Mouse (Mus musculus): ENCODE data around the gene Ap1m1. TPM values are rescaled to one million over a fixed set of nuclear protein-coding genes. Genes with fewer than 3 reads are reported as not detected.

Ap1m1 gene
- 117 and 118 TPM in 2 replicates for polyA plus RNA-seq (2014; fragmentation: Nextera tagmentation; extraction: Ambion mirVana)

DNA sequence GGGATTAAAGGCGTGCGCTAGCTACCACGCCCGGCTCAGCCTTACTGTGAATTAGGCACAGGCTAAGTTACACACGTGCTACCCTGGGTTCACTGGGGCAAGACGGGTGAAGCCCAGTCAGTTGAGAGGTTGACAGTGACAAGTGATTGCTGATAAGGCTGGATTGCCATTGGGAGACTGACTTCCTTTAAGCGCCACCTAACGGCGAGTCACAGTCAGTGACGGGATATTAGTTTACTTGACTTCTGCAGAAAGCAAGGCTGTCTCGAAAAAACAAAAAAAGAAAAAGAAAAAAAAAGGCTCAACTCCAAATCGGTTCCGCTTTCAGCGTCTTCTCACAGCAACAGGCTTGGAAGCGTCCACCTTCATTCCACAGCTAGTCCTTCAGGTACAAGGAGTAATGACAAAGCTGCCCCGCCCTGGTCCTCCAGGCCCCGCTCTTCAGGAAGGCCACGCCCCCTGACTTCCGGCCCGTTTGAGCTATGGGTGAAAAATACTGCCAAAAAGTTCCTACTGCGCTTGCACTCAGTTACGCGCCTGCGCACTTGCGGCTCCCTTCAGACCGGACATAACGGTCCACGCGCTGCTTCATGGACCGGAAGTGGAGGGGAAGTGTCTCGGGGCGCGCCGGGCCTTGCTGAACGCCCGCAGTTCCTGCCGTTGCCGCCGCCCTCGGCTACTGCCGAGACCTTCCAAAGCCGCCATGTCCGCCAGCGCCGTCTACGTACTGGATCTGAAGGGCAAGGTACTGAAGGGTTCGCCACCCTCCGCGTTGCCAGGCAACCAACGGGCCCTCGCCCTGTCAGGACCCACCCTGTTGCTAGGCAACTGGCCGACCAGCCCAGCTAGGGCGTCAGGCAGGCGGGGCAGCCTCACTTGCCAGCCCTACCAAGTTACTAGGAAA lies at the start of gene Ap1m1:
TSS of gene Ap1m1 (plus strand) at position 520 of the 904 bp plus-strand sequence.
- DNase-seq (ENCODE audit: low spot score) (peak; percentile 98), ATAC-seq (ENCODE audit: insufficient number of reproducible peaks, low FRiP score, low TSS enrichment, low read depth) (peak; percentile 98)
- peak within 1 kb of the TSS; percentile 85 for H3K27ac ChIP-seq (replicated peaks; ENCODE audit: low read depth, low read length)
- H3K9ac ChIP-seq (ENCODE audit: low read length) = peak within 1 kb of the TSS; percentile 65
- WGBS = under 1% methylated on average over 54 of the region's 54 CpGs
- H3K36me3 ChIP-seq (ENCODE audit: control insufficient read depth, insufficient read depth, low read length) = no peaks in the 10 kb centered on the region
- peaks cover 3% of the 10 kb centered on the region; the same call in 1 of the 2 replicates for H3K4me1 ChIP-seq (ENCODE audit: control insufficient read depth, insufficient read depth, low read length)
- H3K9me3 ChIP-seq (ENCODE audit: control insufficient read depth, low read length) = no peaks in the 10 kb centered on the region
- H3K4me3 ChIP-seq (ENCODE audit: low read depth, low read length) = peak within 1 kb of the TSS; percentile 64
- H3K27me3 ChIP-seq (ENCODE audit: control insufficient read depth, insufficient read depth, low read length) = no peaks in the 10 kb centered on the region
- peak within 1 kb of the TSS; percentile 64 for H3K4me2 ChIP-seq (ENCODE audit: low read depth, severe bottlenecking)

DNA sequence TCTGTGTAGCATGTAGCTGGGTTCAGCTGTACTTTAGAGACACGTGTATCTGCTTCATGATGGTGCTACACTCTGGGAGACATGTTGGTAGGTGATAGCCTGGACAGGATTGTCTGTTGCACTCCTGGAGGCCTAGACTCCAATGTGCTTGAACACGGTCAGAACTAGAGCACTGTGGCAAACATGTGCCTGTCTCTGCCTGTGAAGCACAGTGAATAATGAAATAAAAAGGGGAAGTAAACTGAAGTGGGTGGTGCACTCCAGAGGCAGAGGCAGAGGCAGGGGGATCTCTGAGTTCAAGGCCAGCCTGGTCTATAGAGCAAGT lies 49.6 kb upstream of the Ap1m1 start:
- no peak overlapping the region for H3K4me2 ChIP-seq (ENCODE audit: low read depth, severe bottlenecking)
- no peak overlapping the region for H3K4me3 ChIP-seq (ENCODE audit: low read depth, low read length)
- no peaks in the 10 kb centered on the region for H3K27me3 ChIP-seq (ENCODE audit: control insufficient read depth, insufficient read depth, low read length)
- 92% methylated on average over 2 of the region's 2 CpGs for WGBS
- H3K9me3 ChIP-seq (ENCODE audit: control insufficient read depth, low read length) = no peaks in the 10 kb centered on the region
- H3K27ac ChIP-seq (replicated peaks; ENCODE audit: low read depth, low read length) = no peak overlapping the region
- ATAC-seq (ENCODE audit: insufficient number of reproducible peaks, low FRiP score, low TSS enrichment, low read depth) (no peak), DNase-seq (ENCODE audit: low spot score) (no peak)
- H3K4me1 ChIP-seq (ENCODE audit: control insufficient read depth, insufficient read depth, low read length) = no peaks in the 10 kb centered on the region
- H3K9ac ChIP-seq (ENCODE audit: low read length) = no peak overlapping the region
- no peaks in the 10 kb centered on the region for H3K36me3 ChIP-seq (ENCODE audit: control insufficient read depth, insufficient read depth, low read length)

DNA sequence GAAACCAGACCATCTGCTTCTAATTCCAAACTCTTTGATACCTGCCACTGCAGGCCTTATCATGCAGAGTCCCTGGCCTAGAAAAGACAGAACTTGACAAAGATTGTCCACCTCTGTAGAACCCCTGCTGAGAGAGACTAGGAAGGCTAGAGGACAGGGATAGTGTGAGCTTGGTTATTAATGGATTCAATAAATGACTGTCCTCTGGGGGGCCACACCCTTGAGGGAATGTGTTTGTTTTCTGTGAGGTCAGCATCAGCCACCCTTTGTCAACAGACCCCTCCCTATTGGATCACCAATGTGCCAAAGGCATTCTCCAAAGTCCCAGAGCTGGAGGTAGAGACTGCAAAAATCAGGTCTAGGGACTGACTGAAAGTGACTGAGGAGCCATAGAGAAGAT lies 47.8 kb upstream of the Ap1m1 start:
- Histone ChIP-seq H3K4me1 (ENCODE audit: control insufficient read depth, insufficient read depth, low read length) (no peaks in the 10 kb centered on the region), H3K27me3 (ENCODE audit: control insufficient read depth, insufficient read depth, low read length) (no peaks in the 10 kb centered on the region), H3K4me3 (ENCODE audit: low read depth, low read length) (no peak overlapping the region), H3K9ac (ENCODE audit: low read length) (no peak overlapping the region), H3K36me3 (ENCODE audit: control insufficient read depth, insufficient read depth, low read length) (no peaks in the 10 kb centered on the region), H3K4me2 (ENCODE audit: low read depth, severe bottlenecking) (no peak overlapping the region), H3K9me3 (ENCODE audit: control insufficient read depth, low read length) (no peaks in the 10 kb centered on the region), H3K27ac (replicated peaks; ENCODE audit: low read depth, low read length) (no peak overlapping the region)
- DNase-seq (ENCODE audit: low spot score) (no peak), ATAC-seq (ENCODE audit: insufficient number of reproducible peaks, low FRiP score, low TSS enrichment, low read depth) (no peak)

DNA sequence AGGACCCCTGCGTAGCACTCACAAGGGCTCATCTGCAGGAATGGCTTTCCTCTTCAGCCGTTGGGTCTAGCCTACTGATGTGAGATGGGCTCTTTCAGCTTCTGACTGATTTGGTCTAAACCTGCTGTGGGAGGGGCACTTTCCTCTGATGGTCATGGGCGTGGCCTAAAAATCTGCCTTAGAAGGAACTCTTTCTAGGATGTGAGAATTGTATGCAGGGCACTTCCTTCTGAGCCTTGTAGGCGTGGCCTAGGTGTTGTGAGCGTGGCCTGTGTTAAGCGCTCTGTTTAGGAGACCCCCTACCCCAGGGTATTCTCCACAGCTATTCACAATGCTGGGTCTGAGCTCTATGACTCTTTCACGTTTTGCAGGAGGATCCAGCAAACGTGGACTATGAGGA lies 41.8 kb upstream of the Ap1m1 start:
- H3K4me1 ChIP-seq (ENCODE audit: control insufficient read depth, insufficient read depth, low read length) = no peaks in the 10 kb centered on the region
- no peaks in the 10 kb centered on the region for H3K27me3 ChIP-seq (ENCODE audit: control insufficient read depth, insufficient read depth, low read length)
- no peak overlapping the region for H3K9ac ChIP-seq (ENCODE audit: low read length)
- no peak for ATAC-seq (ENCODE audit: insufficient number of reproducible peaks, low FRiP score, low TSS enrichment, low read depth)
- H3K27ac ChIP-seq (replicated peaks; ENCODE audit: low read depth, low read length) = no peak overlapping the region
- no peak for DNase-seq (ENCODE audit: low spot score)
- no peaks in the 10 kb centered on the region for H3K36me3 ChIP-seq (ENCODE audit: control insufficient read depth, insufficient read depth, low read length)
- WGBS = 63% methylated on average over 8 of the region's 8 CpGs
- no peak overlapping the region for H3K4me3 ChIP-seq (ENCODE audit: low read depth, low read length)
- H3K9me3 ChIP-seq (ENCODE audit: control insufficient read depth, low read length) = no peaks in the 10 kb centered on the region; the same call in 1 of the 2 replicates
- no peak overlapping the region for H3K4me2 ChIP-seq (ENCODE audit: low read depth, severe bottlenecking)

DNA sequence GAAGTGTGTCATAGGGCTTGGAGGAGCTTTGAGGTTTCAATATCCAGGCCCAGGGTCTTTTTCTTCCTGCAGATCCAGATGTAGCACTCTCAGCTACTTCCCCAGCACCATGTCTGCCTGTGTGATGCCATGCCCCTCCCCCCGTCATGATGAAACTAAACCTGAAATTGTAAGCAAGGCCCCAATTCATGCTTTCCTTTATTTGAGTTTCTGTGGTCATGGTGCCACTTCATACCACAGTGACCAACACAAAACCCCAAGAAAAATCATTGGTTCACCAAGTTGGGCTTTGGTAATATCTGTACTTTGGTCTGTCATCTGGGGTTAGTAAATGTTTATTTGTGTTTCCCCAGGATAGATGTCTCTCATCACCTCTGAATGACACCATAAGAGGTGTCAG lies 31.2 kb upstream of the Ap1m1 start:
- H3K9me3 ChIP-seq (ENCODE audit: control insufficient read depth, low read length) = no peaks in the 10 kb centered on the region; the same call in 1 of the 2 replicates
- no peak for DNase-seq (ENCODE audit: low spot score)
- no peak for ATAC-seq (ENCODE audit: insufficient number of reproducible peaks, low FRiP score, low TSS enrichment, low read depth)
- no peaks in the 10 kb centered on the region for H3K4me1 ChIP-seq (ENCODE audit: control insufficient read depth, insufficient read depth, low read length)
- WGBS = 81% methylated on average over 1 of the region's 1 CpGs
- no peak overlapping the region for H3K27ac ChIP-seq (replicated peaks; ENCODE audit: low read depth, low read length)
- no peak overlapping the region for H3K4me3 ChIP-seq (ENCODE audit: low read depth, low read length)
- H3K36me3 ChIP-seq (ENCODE audit: control insufficient read depth, insufficient read depth, low read length) = no peaks in the 10 kb centered on the region
- no peak overlapping the region for H3K4me2 ChIP-seq (ENCODE audit: low read depth, severe bottlenecking)
- no peaks in the 10 kb centered on the region for H3K27me3 ChIP-seq (ENCODE audit: control insufficient read depth, insufficient read depth, low read length)
- H3K9ac ChIP-seq (ENCODE audit: low read length) = no peak overlapping the region

DNA sequence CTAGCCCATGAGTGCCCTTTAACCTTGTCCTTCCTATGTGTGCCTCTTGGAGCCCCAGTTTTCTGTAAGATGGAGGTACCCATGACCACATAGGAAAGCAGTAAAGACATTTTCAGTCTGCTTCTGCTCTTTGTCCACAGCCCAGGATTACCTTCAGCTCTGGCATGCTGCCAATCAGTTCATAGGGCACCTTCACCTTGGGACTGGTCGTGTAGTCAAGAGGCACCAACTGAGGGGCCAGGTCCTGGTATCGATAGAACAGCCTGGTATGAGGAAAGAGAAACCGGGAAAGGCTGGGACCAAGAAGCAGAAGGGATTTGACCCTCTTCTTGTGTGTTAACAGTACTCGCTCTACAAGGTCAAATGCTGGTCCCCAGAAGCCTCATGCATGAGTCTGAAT lies 29.6 kb upstream of the Ap1m1 start:
- no peak overlapping the region for H3K27ac ChIP-seq (replicated peaks; ENCODE audit: low read depth, low read length)
- ATAC-seq (ENCODE audit: insufficient number of reproducible peaks, low FRiP score, low TSS enrichment, low read depth) (no peak), DNase-seq (ENCODE audit: low spot score) (no peak)
- H3K4me3 ChIP-seq (ENCODE audit: low read depth, low read length) = no peak overlapping the region
- no peaks in the 10 kb centered on the region for H3K36me3 ChIP-seq (ENCODE audit: control insufficient read depth, insufficient read depth, low read length)
- H3K9ac ChIP-seq (ENCODE audit: low read length) = no peak overlapping the region
- no peaks in the 10 kb centered on the region for H3K27me3 ChIP-seq (ENCODE audit: control insufficient read depth, insufficient read depth, low read length)
- no peak overlapping the region for H3K4me2 ChIP-seq (ENCODE audit: low read depth, severe bottlenecking)
- 68% methylated on average over 4 of the region's 4 CpGs for WGBS
- no peaks in the 10 kb centered on the region for H3K9me3 ChIP-seq (ENCODE audit: control insufficient read depth, low read length)
- H3K4me1 ChIP-seq (ENCODE audit: control insufficient read depth, insufficient read depth, low read length) = no peaks in the 10 kb centered on the region

DNA sequence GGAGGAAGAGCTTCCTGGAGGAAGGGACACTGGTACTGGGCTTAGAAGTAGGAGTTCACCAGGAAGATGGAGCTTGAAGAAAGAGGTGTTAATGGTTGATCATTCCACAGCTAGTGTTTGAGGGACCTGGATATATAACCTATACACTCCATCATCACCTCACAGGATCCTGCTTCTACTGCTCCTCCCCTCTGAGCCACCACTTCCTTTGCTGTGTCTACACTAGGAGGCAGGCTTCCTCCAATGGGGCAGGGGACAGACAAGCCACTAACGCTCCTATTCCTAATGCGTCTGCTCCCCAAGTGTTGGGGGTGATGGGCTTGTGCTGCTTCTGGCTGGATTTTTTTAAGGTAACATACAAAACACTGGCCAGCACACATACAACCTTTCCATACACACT lies 29.1 kb upstream of the Ap1m1 start:
- WGBS = 65% methylated on average over 2 of the region's 2 CpGs
- Histone ChIP-seq H3K27me3 (ENCODE audit: control insufficient read depth, insufficient read depth, low read length) (no peaks in the 10 kb centered on the region), H3K9ac (ENCODE audit: low read length) (no peak overlapping the region), H3K9me3 (ENCODE audit: control insufficient read depth, low read length) (no peaks in the 10 kb centered on the region), H3K27ac (replicated peaks; ENCODE audit: low read depth, low read length) (no peak overlapping the region), H3K4me2 (ENCODE audit: low read depth, severe bottlenecking) (no peak overlapping the region), H3K4me3 (ENCODE audit: low read depth, low read length) (no peak overlapping the region), H3K4me1 (ENCODE audit: control insufficient read depth, insufficient read depth, low read length) (no peaks in the 10 kb centered on the region), H3K36me3 (ENCODE audit: control insufficient read depth, insufficient read depth, low read length) (no peaks in the 10 kb centered on the region)
- no peak for ATAC-seq (ENCODE audit: insufficient number of reproducible peaks, low FRiP score, low TSS enrichment, low read depth)
- no peak for DNase-seq (ENCODE audit: low spot score)

DNA sequence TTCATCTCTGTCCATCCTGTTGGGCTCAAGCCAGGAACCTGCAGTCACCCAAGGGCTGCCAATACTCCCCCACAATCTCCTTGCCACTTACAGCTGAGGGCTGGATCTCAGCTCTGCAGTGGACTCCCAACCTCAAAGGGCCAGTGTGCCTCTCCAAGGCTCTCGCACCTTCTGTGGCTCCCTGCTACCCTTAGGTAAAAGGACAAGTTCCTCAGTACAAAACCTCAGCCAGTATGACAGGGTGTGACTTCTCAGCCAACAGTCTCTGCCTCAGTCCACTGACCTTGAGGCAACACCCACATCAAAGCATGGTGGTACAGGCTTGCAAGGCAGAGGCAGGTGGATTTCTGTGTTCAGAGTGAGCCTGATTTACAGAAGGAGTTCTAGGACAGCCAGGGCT lies 28.0 kb upstream of the Ap1m1 start:
- H3K9me3 ChIP-seq (ENCODE audit: control insufficient read depth, low read length) = no peaks in the 10 kb centered on the region
- no peaks in the 10 kb centered on the region for H3K4me1 ChIP-seq (ENCODE audit: control insufficient read depth, insufficient read depth, low read length)
- ATAC-seq (ENCODE audit: insufficient number of reproducible peaks, low FRiP score, low TSS enrichment, low read depth) = no peak

DNA sequence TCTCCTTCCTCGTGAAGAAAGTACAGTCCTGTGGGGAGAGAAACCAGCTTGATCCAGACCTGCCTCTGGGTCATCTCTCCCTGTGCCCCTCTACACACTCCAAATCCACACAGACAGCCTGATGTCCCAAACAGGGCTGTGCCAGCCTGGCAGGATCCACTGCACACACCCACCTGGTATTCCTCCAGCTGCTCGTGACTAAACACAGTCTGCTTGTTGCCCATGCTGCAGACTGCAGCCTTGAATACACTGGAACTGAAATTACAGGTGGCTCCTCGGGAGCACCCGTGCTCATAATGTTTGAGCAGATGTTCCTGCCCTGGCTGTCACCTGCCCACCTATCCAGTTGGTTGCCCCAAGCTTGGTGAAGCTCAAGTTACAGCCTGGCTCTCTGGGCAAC lies 27.1 kb upstream of the Ap1m1 start, which contains the start of gene Cib3:
TSS of gene Cib3 (minus strand) at position 87 of the 400 bp plus-strand sequence.
- Histone ChIP-seq H3K36me3 (ENCODE audit: control insufficient read depth, insufficient read depth, low read length) (no peaks in the 10 kb centered on the region), H3K27ac (replicated peaks; ENCODE audit: low read depth, low read length) (no peak within 1 kb of the TSS), H3K9ac (ENCODE audit: low read length) (no peak within 1 kb of the TSS), H3K4me2 (ENCODE audit: low read depth, severe bottlenecking) (no peak within 1 kb of the TSS), H3K4me1 (ENCODE audit: control insufficient read depth, insufficient read depth, low read length) (no peaks in the 10 kb centered on the region), H3K27me3 (ENCODE audit: control insufficient read depth, insufficient read depth, low read length) (no peaks in the 10 kb centered on the region), H3K9me3 (ENCODE audit: control insufficient read depth, low read length) (no peaks in the 10 kb centered on the region), H3K4me3 (ENCODE audit: low read depth, low read length) (no peak within 1 kb of the TSS)
- no peak for ATAC-seq (ENCODE audit: insufficient number of reproducible peaks, low FRiP score, low TSS enrichment, low read depth)
- DNase-seq (ENCODE audit: low spot score) = no peak
- WGBS = 59% methylated on average over 4 of the region's 4 CpGs

More for the DNA sequence above, 28.0 kb upstream of the Ap1m1 start:
- no peak overlapping the region for H3K27ac ChIP-seq (replicated peaks; ENCODE audit: low read depth, low read length)
- H3K9ac ChIP-seq (ENCODE audit: low read length) = no peak overlapping the region
- no peaks in the 10 kb centered on the region for H3K27me3 ChIP-seq (ENCODE audit: control insufficient read depth, insufficient read depth, low read length)
- DNase-seq (ENCODE audit: low spot score) = no peak
- no peak overlapping the region for H3K4me2 ChIP-seq (ENCODE audit: low read depth, severe bottlenecking)
- no peaks in the 10 kb centered on the region for H3K36me3 ChIP-seq (ENCODE audit: control insufficient read depth, insufficient read depth, low read length)
- WGBS = 83% methylated on average over 1 of the region's 1 CpGs
- no peak overlapping the region for H3K4me3 ChIP-seq (ENCODE audit: low read depth, low read length)

All from limb, embryonic 11.5 days (tissue).